ENCODE assay signal across 18 mouse cellular contexts in genomic region chr2:65346037-65346436, GRCm38 (mm10). TPM values are rescaled to one million over a fixed set of nuclear protein-coding genes. Genes with fewer than 3 reads are reported as not detected.
"Had no signal": no experiment of that assay in that cellular context is flagged by ENCODE, and none has a peak within 500 bp of the region (broad histone marks: within the 10 kb centered on the region; RNA-seq: fewer than 3 reads in every experiment).

No protein-coding gene starts in this region.

- H3K9ac ChIP-seq: neural tube, embryonic 13.5 days; neural tube, embryonic 15.5 days; stomach, embryonic 15.5 days had no signal

- H3K4me2 ChIP-seq: neural tube, embryonic 13.5 days; neural tube, embryonic 15.5 days; stomach, embryonic 15.5 days had no signal

- H3K27ac ChIP-seq: neural tube, embryonic 13.5 days; neural tube, embryonic 15.5 days; stomach, embryonic 15.5 days; stomach, postnatal 0 days had no signal

- H3K4me3 ChIP-seq: neural tube, embryonic 13.5 days; neural tube, embryonic 15.5 days; stomach, embryonic 15.5 days had no signal

- DNase-seq: retina, postnatal 1 day; right cerebral cortex, adult 18-20 months; right cerebral cortex, postnatal 14 days; right cerebral cortex, postnatal 25 days; right cerebral cortex, postnatal 4 days; spleen, adult 18-20 months; thymus, adult 18-20 months; thymus, adult 2 months; thymus, postnatal 14 days; thymus, postnatal 25 days; thymus, postnatal 36 days had no signal

- H3K36me3 ChIP-seq: neural tube, embryonic 13.5 days; neural tube, embryonic 15.5 days; stomach, embryonic 15.5 days had no signal

- H3K4me1 ChIP-seq: neural tube, embryonic 13.5 days; neural tube, embryonic 15.5 days; stomach, embryonic 15.5 days had no signal

- H3K9me3 ChIP-seq: neural tube, embryonic 13.5 days; neural tube, embryonic 15.5 days; stomach, embryonic 15.5 days had no signal

- H3K27me3 ChIP-seq: neural tube, embryonic 13.5 days; neural tube, embryonic 15.5 days; stomach, embryonic 15.5 days had no signal

RNA-seq across cellular contexts. Expression of gene Slc38a11, which starts 17.8 kb away (rescaled TPM):
- total RNA-seq: neutrophil, adult 5-6 weeks had no signal
- polyA plus RNA-seq: stomach, embryonic 14.5 days; thymus, adult 2 months; thymus, postnatal 0 days had no signal
